Mouse (Mus musculus): ENCODE results near the gene Tnfrsf23. TPM values are rescaled to one million over a fixed set of nuclear protein-coding genes. Genes with fewer than 3 reads are reported as not detected.
"Not testable (repeated sequence)": the region's sequence is repeated elsewhere in the genome, so short reads cannot be mapped to it uniquely, and the experiment has no call there.

Gene Tnfrsf23
- total RNA-seq, 2 experiments from 2014 or later, result 2.1 to 2.3 TPM

DNA sequence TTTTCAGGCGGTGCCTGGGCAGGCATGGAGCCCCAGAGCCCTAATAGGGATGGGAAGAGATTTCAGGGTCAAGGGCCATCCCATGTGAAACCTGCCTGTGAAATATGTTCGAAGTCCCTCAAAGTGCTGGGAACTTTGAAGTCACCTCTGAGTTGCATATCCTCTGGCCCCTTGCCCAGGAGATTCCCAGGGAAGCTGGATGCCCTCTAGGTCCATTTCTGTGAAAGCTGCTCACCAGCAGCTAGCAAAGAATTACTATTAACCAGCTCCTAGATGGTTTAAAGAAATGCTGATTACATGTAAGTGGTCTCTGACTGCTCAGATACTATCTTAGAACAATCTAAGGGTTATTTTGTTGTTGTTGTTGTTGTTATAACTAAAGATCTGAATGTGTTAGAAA lies 1.1 kb downstream of the Tnfrsf23 start:
- DNase-seq (ENCODE audit: low spot score in 2 of 2), result not testable (repeated sequence)

GRCm38 (mm10) chr7:143681566-143681965 lies 4.1 kb downstream of the Tnfrsf23 start:
- no peak for DNase-seq (ENCODE audit: low spot score in 2 of 2)

- DNase-seq (ENCODE audit: low spot score in 2 of 2), result not testable (repeated sequence)
These were observed 4.8 kb downstream of the Tnfrsf23 start for GRCm38 (mm10) chr7:143680836-143681235.

- DNase-seq (ENCODE audit: low spot score in 2 of 2), result not testable (repeated sequence)
These were observed 6.0 kb downstream of the Tnfrsf23 start for GRCm38 (mm10) chr7:143679650-143680049.

- DNase-seq (ENCODE audit: low spot score in 2 of 2), result no peak
These were observed 19.0 kb downstream of the Tnfrsf23 start for GRCm38 (mm10) chr7:143666427-143667311.

DNA sequence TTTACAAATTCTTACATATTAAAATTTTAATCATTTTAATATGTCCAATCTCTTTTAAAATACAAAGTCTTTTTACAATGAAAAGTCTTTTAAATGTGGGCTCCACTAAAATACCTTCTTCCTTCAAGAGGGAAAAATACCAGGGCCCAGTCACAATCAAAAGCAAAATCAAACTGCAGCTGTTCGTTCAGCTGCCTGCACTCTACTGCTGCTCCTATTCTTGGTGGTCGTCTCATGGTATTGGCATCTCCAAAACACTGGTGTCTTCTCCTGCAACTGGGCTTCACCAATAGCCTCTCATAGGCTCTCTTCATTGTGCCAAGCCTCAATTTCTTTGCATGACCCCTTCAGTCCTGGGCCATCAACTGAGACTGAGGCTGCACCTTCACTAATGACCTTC lies 22.2 kb downstream of the Tnfrsf23 start:
- DNase-seq (ENCODE audit: low spot score in 2 of 2), result no peak

DNA sequence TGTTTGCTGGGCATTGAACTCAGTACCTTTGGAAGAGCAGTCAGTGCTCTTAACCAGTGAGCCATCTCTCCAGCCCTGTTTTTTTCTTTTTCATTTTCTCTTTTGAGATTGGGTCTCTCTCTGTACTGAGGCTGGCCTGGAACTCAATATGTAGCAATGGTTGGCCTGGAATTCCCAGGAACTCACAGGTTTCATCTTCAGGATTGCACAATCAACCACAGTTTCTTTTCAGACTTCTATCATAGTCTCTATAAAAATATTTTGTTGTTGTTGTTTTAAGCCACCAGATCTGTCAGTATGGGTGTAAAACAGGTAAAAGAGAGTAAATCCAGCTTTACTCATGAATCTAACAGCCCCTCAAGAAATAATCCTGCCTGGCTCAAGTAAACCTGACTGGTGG lies 24.9 kb downstream of the Tnfrsf23 start:
- no peak for DNase-seq (ENCODE audit: low spot score in 2 of 2)

DNA sequence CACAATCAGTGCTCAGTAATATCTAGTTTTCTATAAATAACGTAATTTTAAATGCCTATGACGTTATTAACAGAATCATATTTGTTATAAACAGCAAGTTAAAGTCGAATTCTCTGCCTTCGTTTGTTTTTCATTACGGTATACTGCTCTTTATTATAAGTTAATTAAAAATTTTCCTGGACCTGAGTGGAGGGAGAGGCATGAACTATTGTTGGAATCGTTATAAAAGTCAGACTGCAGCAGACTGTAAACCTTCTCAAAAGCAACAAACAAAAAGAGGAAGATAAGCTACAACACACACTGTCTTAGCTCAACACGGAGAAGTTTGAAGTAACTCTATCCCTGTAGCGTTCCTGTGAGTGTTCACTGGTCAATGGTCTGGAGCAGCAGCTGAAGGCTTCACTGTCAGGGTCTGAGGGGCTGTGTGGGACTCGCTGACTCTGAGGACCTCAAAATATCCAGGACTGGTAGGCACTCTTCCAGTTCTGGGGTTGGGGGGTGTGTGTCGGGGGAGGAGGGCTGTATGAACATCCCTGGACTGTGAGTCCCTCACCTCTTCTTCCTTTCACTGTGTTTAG lies 35.8 kb downstream of the Tnfrsf23 start:
- not testable (repeated sequence) for DNase-seq (ENCODE audit: low spot score in 2 of 2)

DNA sequence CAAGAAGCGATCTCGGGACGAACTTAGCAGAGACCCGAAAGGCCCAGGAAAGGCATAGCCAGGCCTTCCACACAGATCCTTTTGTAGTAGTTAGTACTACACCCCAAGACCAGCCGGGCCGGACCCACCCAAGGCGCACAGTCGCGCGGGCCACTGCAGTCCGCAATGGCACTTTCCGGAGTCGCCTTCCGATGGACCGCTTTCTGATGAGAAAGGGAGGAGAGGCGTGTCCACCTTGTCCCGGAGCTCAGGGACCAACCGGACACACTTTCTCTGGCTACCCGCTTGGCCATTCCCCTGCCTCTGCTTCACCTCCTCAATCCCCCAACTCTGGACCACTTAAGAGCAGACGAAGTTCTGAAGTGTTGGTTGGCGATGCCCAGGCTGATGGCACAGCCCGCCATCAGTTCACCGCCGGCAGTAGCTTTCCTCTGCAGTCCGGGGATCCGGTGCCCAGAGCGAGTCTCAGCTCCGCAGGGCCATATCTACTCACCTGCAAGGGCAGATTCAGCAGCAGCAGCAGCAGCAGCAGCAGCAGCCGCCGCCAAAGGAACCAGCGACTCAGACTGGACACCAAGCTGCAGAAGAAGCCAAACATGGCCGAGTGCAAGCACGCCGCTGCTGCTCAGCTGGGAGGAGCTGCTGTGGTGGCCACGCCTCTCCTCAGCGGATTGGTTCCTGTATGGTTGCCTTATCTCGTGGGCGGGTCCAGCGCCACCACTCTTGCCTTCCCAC lies 36.5 kb downstream of the Tnfrsf23 start, which contains the start of gene Tnfrsf22:
Gene Tnfrsf22, minus strand, starts transcription at position 628 of the 735 bp plus-strand sequence.
- DNase-seq (ENCODE audit: low spot score in 2 of 2), result peak; percentile 72 to 82

GRCm38 (mm10) chr7:143643949-143644348 lies 41.7 kb downstream of the Tnfrsf23 start:
- not testable (repeated sequence) for DNase-seq (ENCODE audit: low spot score in 2 of 2)

DNA sequence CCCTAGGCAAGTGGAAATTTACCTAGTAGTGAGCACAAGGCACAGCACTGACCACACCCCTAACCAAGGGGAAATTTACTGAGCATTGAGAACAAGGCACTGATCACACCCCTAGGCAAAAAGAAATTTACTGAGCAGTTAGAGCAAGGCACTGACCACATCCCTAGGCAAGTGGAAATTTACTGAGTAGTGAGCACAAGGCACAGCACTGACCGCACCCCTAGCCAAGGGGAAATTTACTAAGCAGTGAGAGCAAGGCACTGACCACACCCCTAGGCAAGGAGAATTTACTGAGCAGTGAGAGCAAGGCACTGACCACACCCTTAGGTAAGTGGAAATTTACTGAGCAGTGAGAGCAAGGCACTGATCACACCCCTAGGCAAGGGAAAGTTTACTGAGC lies 49.0 kb downstream of the Tnfrsf23 start:
- no peak for DNase-seq (ENCODE audit: low spot score in 2 of 2)

GRCm38 (mm10) chr7:143631503-143631902 lies 54.2 kb downstream of the Tnfrsf23 start:
- DNase-seq (ENCODE audit: low spot score in 2 of 2), result no peak

DNA sequence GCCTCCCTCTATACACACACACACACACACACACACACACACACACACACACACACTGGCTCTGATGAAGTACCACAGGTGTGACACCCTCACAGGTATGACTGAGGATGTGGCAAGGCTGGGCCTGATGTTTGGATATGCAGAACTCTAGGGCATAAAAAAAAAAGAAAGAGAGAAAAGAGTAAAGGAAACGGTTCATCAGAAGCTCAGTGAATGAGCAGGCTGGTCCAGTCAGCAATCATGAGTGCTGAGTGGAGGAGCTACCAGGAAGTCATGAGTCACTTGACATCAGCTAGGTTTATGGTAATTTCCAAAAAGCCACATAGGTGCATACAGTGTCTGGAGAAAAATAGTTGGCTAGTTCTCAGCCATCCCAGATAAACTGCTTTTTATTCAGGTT lies 56.2 kb downstream of the Tnfrsf23 start:
- DNase-seq (ENCODE audit: low spot score in 2 of 2), result no peak

DNA sequence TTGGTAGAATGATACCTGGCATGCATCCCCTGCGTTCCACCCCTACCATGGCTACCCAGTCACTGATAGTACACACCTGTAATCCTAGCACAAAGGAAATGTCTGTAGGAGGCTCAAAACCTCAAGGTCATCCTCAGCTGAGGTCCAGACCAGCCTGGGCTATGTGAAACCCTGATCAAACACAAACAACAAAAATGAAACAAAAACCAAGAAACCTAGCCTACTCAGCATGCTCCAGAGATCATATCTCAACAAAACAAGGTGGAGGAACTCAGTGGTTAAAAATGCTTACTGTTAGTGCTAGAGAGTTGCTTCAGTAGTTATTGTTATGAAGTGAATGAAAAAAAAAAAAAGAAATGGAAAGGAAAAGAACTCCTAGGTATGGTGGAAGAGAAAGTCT lies 57.1 kb downstream of the Tnfrsf23 start, which contains the start of gene Tnfrsf26:
Gene Tnfrsf26, minus strand, starts transcription at position 183 of the 400 bp plus-strand sequence.
- no peak for DNase-seq (ENCODE audit: low spot score in 2 of 2)

DNA sequence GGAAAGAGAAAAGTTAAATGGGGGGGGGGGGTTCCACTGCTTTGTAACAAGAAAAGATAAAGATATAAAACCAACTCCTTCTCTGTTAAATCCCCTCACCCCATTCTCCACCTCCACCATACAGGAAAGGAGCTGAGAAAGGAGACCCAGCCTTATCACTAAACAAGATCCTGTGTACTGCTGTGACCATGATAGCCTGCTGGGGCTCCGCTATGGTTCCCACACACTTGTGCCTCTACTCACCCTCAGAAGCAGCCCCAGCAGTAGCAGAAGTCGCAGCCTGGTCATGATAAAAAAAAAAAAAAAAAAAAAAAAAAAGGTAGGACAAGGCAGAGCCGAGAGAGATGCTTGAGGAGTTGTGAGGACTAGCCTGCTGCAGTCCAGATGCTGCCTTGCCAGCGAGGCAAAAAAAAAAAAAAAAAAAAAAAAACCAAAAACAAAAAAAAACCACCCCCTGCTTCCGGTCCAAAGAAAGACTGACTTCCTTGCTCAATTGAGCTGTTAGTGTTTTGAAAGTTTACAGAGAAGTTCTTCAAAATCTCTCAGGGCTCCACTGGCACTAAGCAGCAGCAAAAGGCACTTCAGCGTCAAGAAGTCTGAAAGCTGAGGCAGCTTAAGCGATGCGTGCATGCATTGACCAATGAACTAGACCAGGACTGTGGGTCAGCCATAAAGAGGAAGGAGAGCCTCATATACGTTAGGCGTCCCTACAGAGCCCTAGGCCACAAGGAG lies 58.0 kb downstream of the Tnfrsf23 start:
- DNase-seq (ENCODE audit: low spot score in 2 of 2), result no peak

GRCm38 (mm10) chr7:143626178-143626577 lies 59.5 kb downstream of the Tnfrsf23 start:
- no peak for DNase-seq (ENCODE audit: low spot score in 2 of 2)

DNA sequence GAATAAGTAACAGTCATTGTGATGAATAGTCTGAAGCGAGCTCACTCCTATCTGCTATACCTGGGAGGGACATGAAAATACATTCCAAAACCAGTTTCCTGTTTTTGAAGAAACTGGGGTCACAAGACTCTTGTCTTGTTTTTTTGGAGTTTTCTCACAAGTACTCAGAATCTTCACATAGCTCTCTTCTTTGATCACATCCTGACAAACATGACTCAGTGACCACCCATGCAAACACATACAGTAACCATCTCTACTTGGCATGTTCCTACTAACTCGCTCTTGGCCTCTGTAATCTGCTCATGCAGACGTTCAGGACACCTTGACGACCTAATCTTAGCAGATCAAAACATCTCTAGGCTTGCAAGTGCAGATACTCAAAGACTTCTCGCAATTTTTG lies 60.5 kb downstream of the Tnfrsf23 start:
- DNase-seq (ENCODE audit: low spot score in 2 of 2), result no peak

- no peak for DNase-seq (ENCODE audit: low spot score in 2 of 2)
These were observed 61.1 kb downstream of the Tnfrsf23 start for GRCm38 (mm10) chr7:143624561-143624960.

- DNase-seq (ENCODE audit: low spot score in 2 of 2), result no peak
These were observed 64.7 kb downstream of the Tnfrsf23 start for GRCm38 (mm10) chr7:143620951-143621350.
